Mouse (Mus musculus): ENCODE data around the gene Olfr1368. TPM values are rescaled to one million over a fixed set of nuclear protein-coding genes. Genes with fewer than 3 reads are reported as not detected.

Gene Olfr1368
- not detected in 2 replicates for polyA plus RNA-seq (2016; fragmentation: Nextera tagmentation; extraction: Ambion mirVana)

DNA sequence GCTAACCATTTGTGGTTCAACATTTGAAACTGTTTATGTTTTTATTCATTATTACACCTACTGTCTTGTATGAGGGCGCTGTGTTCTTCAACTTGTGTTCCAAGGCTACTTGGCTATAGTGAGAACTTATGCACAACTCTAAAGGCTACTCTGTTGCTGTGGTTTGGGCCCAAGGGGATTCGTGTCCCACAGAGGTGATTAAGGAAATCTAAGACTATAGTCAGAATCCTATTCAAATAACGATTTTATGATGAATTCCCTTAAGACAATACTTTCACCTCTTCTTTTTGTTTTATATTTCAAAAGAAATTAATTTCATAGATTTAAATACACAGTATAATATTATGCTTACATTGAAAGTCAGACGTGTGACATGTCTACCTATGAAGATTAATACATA is at the start of gene Olfr1368:
TSS of gene Olfr1368 (minus strand) at position 101 of the 400 bp plus-strand sequence.
- Histone ChIP-seq H3K4me2 (no peak within 1 kb of the TSS), H3K4me1 (no peaks in the 10 kb centered on the region), H3K36me3 (no peaks in the 10 kb centered on the region), H3K27ac (no peak within 1 kb of the TSS), H3K9me3 (replicated peaks) (no peaks in the 10 kb centered on the region), H3K4me3 (no peak within 1 kb of the TSS), H3K9ac (no peak within 1 kb of the TSS), H3K27me3 (replicated peaks) (no peaks in the 10 kb centered on the region)
- ATAC-seq: no peak
- 45% methylated on average over 4 of the region's 4 CpGs for WGBS (ENCODE audit: insufficient replicate concordance)

GRCm38 (mm10) chr13:21185521-21185920 is 39.9 kb upstream of the Olfr1368 start:
- Histone ChIP-seq H3K9ac (no peak overlapping the region), H3K4me1 (peaks cover 41% of the 10 kb centered on the region), H3K4me2 (no peak overlapping the region; the same call in 1 of the 2 replicates), H3K27me3 (replicated peaks) (no peaks in the 10 kb centered on the region), H3K9me3 (replicated peaks) (no peaks in the 10 kb centered on the region), H3K4me3 (no peak overlapping the region), H3K36me3 (peaks cover 90% of the 10 kb centered on the region), H3K27ac (no peak overlapping the region)
- no peak for ATAC-seq
- WGBS (ENCODE audit: insufficient replicate concordance): 75% methylated on average over 4 of the region's 4 CpGs

DNA sequence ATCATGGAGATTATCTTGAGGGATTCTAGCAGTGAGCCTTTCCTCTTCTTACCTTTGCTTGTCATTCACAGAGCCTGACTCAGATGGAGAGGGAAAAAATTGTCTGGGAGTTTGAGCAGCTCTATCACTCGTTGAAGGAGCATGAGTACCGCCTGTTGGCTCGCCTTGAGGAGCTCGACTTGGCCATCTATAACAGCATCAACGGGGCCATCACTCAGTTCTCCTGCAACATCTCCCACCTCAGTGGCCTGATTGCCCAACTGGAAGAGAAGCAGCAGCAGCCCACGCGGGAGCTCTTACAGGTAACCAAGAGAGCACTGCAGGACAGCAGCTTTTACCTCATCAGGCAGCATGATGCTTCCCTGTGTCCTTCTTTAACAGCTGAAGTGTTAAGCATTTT is 38.0 kb upstream of the Olfr1368 start:
- peak overlapping the region; percentile 96; the same call in 1 of the 2 replicates for H3K4me2 ChIP-seq
- 83% methylated on average over 7 of the region's 7 CpGs for WGBS (ENCODE audit: insufficient replicate concordance)
- peaks cover 71% of the 10 kb centered on the region for H3K36me3 ChIP-seq
- no peak overlapping the region for H3K4me3 ChIP-seq
- no peaks in the 10 kb centered on the region for H3K27me3 ChIP-seq (replicated peaks)
- 0 out of 2 replicates have a peak overlapping the region, but pooled peaks have one; percentile 19 for H3K9ac ChIP-seq
- ATAC-seq: no peak
- H3K4me1 ChIP-seq: peaks cover 49% of the 10 kb centered on the region
- no peaks in the 10 kb centered on the region for H3K9me3 ChIP-seq (replicated peaks)
- H3K27ac ChIP-seq: no peak overlapping the region

GRCm38 (mm10) chr13:21183066-21183465 is 37.4 kb upstream of the Olfr1368 start:
- peaks cover 55% of the 10 kb centered on the region for H3K4me1 ChIP-seq
- WGBS (ENCODE audit: insufficient replicate concordance): 90% methylated on average over 6 of the region's 6 CpGs
- no peaks in the 10 kb centered on the region for H3K9me3 ChIP-seq (replicated peaks)
- H3K27me3 ChIP-seq (replicated peaks): no peaks in the 10 kb centered on the region
- no peak overlapping the region for H3K27ac ChIP-seq
- H3K36me3 ChIP-seq: peaks cover 65% of the 10 kb centered on the region
- peak overlapping the region; percentile 96; the same call in 1 of the 2 replicates for H3K4me2 ChIP-seq
- no peak for ATAC-seq
- H3K4me3 ChIP-seq: no peak overlapping the region
- no peak overlapping the region for H3K9ac ChIP-seq

- Histone ChIP-seq H3K27ac (no peak overlapping the region), H3K9me3 (replicated peaks) (no peaks in the 10 kb centered on the region), H3K36me3 (peaks cover 54% of the 10 kb centered on the region), H3K4me2 (peak overlapping the region; percentile 96), H3K9ac (peak overlapping the region; percentile 96), H3K4me1 (peaks cover 61% of the 10 kb centered on the region), H3K4me3 (peak overlapping the region; percentile 99), H3K27me3 (replicated peaks) (no peaks in the 10 kb centered on the region)
- no peak for ATAC-seq
- 71% methylated on average over 7 of the region's 7 CpGs for whole genome bisulfite sequencing (ENCODE audit: insufficient replicate concordance)
Observed at GRCm38 (mm10) chr13:21181996-21182395, 36.3 kb upstream of the Olfr1368 start.

- H3K4me3 ChIP-seq: peak overlapping the region; percentile 99
- ATAC-seq: peak; percentile 57
- no peaks in the 10 kb centered on the region for H3K9me3 ChIP-seq (replicated peaks)
- WGBS (ENCODE audit: insufficient replicate concordance): 1% methylated on average over 71 of the region's 71 CpGs
- H3K4me1 ChIP-seq: peaks cover 61% of the 10 kb centered on the region
- peak overlapping the region; percentile 96 for H3K4me2 ChIP-seq
- H3K27ac ChIP-seq: peak overlapping the region; percentile 97
- peaks cover 43% of the 10 kb centered on the region for H3K36me3 ChIP-seq
- no peaks in the 10 kb centered on the region for H3K27me3 ChIP-seq (replicated peaks)
- peak overlapping the region; percentile 96 for H3K9ac ChIP-seq
Observed at GRCm38 (mm10) chr13:21180551-21181530, 35.2 kb upstream of the Olfr1368 start.

DNA sequence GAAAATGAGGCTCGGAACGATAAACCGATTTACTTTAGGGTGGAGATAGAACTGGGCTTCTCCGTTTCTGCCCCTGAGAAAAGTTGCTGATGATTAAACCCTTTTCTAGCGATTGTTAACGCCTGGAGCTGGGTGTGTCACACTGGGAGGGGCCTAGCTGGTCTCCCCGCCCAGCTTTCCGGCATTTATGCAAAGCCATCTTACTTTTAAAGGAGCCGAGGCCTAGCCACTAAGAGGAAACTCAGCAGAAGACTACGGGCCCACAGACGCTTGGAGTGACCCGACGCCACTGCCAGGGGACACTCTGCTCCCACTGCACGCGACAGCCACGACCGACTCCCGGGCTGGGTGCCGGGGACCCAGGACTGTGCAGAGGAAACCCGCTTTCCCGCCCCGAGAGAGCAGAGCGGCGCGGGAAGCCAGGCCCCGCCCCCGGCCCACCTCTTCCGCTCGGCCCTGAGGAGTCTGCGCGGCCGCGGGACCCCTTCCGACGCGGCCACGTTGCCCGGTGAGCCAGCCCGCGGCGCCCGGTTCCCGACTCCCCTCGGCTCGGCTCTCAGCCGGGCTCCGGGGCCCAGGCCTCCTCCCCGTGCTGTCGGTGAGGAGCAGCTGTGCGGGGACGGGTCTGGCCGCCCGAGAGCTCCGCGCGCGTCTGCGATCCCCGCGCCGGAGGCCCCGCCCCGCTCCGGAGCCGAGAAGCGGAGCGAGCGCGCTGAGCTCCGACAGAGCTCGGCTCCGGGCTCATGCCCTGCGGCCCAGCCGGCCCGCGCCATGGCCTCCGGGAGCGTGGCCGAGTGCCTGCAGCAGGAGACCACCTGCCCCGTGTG is 34.3 kb upstream of the Olfr1368 start:
- Histone ChIP-seq H3K36me3 (peaks cover 34% of the 10 kb centered on the region), H3K4me1 (peaks cover 53% of the 10 kb centered on the region), H3K4me2 (peak overlapping the region; percentile 96), H3K27me3 (replicated peaks) (no peaks in the 10 kb centered on the region), H3K9me3 (replicated peaks) (no peaks in the 10 kb centered on the region), H3K4me3 (peak overlapping the region; percentile 99), H3K27ac (peak overlapping the region; percentile 97), H3K9ac (peak overlapping the region; percentile 96)
- peak; percentile 94 for ATAC-seq
- WGBS (ENCODE audit: insufficient replicate concordance): 1% methylated on average over 79 of the region's 80 CpGs

DNA sequence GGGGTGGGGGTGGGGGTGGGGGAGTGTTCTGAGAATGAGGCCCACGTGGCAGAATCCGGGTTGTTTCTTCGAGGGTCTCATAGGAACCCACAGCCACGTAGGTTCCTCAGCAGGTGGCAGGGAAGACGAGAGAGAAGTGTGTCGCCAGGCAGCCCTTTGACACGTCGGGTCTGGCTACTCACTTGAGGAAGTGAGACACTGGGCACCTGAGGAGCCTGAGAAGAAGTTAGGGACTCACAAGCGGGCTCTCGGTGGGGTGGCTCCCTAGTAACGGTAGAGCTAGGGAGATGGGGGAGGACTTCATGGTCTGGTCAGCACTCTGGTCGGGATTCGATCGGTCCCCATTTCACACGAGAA is 33.7 kb upstream of the Olfr1368 start, which contains the start of gene Trim27:
TSS of gene Trim27 (plus strand) at position 79 of the 357 bp plus-strand sequence.
- WGBS (ENCODE audit: insufficient replicate concordance): 0% methylated on average over 15 of the region's 15 CpGs
- peaks cover 28% of the 10 kb centered on the region for H3K36me3 ChIP-seq
- ATAC-seq: peak; percentile 52
- peak within 1 kb of the TSS; percentile 99 for H3K4me3 ChIP-seq
- H3K4me2 ChIP-seq: peak within 1 kb of the TSS; percentile 96
- peak within 1 kb of the TSS; percentile 97 for H3K27ac ChIP-seq
- peaks cover 54% of the 10 kb centered on the region for H3K4me1 ChIP-seq
- peaks cover 3% of the 10 kb centered on the region; the same call in 1 of the 2 replicates for H3K27me3 ChIP-seq (replicated peaks)
- peak within 1 kb of the TSS; percentile 96 for H3K9ac ChIP-seq
- no peaks in the 10 kb centered on the region for H3K9me3 ChIP-seq (replicated peaks)

GRCm38 (mm10) chr13:21178364-21178763 is 32.7 kb upstream of the Olfr1368 start:
- 71% methylated on average over 5 of the region's 5 CpGs for WGBS (ENCODE audit: insufficient replicate concordance)
- H3K9me3 ChIP-seq (replicated peaks): no peaks in the 10 kb centered on the region
- H3K9ac ChIP-seq: peak overlapping the region; percentile 96
- peaks cover 3% of the 10 kb centered on the region; the same call in 1 of the 2 replicates for H3K27me3 ChIP-seq (replicated peaks)
- peak overlapping the region; percentile 97 for H3K27ac ChIP-seq
- H3K4me3 ChIP-seq: peak overlapping the region; percentile 99
- peaks cover 18% of the 10 kb centered on the region for H3K36me3 ChIP-seq
- no peak for ATAC-seq
- H3K4me2 ChIP-seq: peak overlapping the region; percentile 96
- peaks cover 52% of the 10 kb centered on the region for H3K4me1 ChIP-seq

DNA sequence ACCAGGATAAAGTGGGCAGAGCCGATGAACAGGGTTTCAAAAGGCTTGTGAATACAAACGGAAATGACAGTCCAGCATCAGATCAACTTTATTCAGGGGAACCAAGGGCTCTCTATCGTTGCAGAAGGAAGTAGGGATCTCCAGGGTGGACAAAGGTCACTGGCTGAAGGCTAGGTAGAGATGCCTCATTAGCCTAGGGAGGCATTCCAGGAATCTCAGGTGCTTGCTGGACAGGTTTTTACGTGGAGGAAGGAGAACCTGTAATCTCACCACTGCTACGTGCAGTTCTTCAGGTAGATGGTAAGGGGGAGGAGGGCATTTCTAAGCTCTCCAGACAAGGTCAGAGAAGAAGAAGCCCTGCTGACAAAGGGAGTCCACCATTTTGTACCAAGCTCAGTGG is 32.0 kb upstream of the Olfr1368 start:
- peaks cover 3% of the 10 kb centered on the region; the same call in 1 of the 2 replicates for H3K27me3 ChIP-seq (replicated peaks)
- no peak overlapping the region for H3K27ac ChIP-seq

GRCm38 (mm10) chr13:21176733-21177132 is 31.1 kb upstream of the Olfr1368 start:
- Histone ChIP-seq H3K9me3 (replicated peaks) (no peaks in the 10 kb centered on the region), H3K27me3 (replicated peaks) (peaks cover 3% of the 10 kb centered on the region; the same call in 1 of the 2 replicates), H3K36me3 (peaks cover 2% of the 10 kb centered on the region), H3K4me3 (no peak overlapping the region), H3K9ac (no peak overlapping the region), H3K4me1 (peaks cover 46% of the 10 kb centered on the region), H3K4me2 (no peak overlapping the region), H3K27ac (no peak overlapping the region)
- no peak for ATAC-seq
- WGBS (ENCODE audit: insufficient replicate concordance): 76% methylated on average over 11 of the region's 11 CpGs

More for the DNA sequence above, 32.0 kb upstream of the Olfr1368 start:
- H3K9ac ChIP-seq: no peak overlapping the region
- no peak overlapping the region for H3K4me3 ChIP-seq
- 65% methylated on average over 5 of the region's 5 CpGs for WGBS (ENCODE audit: insufficient replicate concordance)
- peaks cover 11% of the 10 kb centered on the region for H3K36me3 ChIP-seq
- H3K4me1 ChIP-seq: peaks cover 51% of the 10 kb centered on the region
- no peaks in the 10 kb centered on the region for H3K9me3 ChIP-seq (replicated peaks)
- H3K4me2 ChIP-seq: no peak overlapping the region
- no peak for ATAC-seq

All from liver, embryonic 12.5 days (tissue).